Mouse (Mus musculus) 3T3-L1 (cell line): ENCODE measurements around the gene Gm21883.
"Not testable (repeated sequence)": the region's sequence is repeated elsewhere in the genome, so short reads cannot be mapped to it uniquely, and the experiment has no call there.

Experiments used
- DNase-seq: peaks from one replicate; pipeline ENCODE4 v3.0.0-alpha.2; 2015; ENCODE audit warnings: low read depth, low spot score

The Gm21883 gene

DNA sequence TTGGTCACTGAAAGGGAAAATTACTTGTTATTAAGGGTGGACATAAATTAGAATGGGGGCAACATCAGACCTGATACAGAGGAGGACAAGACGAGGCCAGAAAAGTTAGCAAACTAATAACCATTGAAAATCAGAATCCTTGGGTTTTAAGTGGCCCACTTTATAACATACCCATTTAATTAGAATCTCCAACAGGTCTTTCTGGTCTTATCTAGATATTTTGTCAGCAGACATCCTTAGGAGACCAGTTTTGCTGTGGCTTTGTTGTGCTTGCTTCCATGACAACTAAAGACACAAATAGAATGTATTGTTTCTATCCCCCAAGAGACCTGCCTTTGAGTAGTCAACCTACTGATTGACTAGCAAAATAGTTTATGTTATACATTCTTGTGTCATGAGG lies at the start of gene Gm21883:
Gene Gm21883 (minus strand): TSS at position 101 of the 400 bp plus-strand sequence.
- DNase-seq: not testable (repeated sequence)

DNA sequence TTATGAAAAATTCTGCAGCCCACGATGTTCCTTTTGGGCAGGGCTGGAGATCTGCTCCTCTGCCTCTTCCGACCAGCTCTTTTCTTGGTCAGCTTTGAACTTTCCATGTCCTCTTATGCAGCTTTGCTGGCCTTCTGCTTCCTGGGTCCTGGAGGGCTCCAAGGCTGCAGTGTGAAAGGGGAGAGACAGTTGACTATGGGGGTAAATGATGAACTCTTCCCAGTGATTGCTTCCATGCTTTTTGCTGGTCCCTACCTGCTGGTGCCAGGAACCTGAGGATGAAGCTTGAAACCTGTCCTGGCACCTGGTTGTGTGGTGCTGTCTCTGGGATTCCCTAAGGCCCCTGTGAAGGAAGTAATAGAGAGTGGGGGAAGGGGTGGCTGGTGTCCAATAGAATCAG lies 44.7 kb upstream of the Gm21883 start, which contains the start of gene Spin2e:
Gene Spin2e (minus strand): TSS at position 101 of the 400 bp plus-strand sequence.
- DNase-seq: not testable (repeated sequence)
